Mouse (Mus musculus): ENCODE results near the gene Prrt3.

DNA sequence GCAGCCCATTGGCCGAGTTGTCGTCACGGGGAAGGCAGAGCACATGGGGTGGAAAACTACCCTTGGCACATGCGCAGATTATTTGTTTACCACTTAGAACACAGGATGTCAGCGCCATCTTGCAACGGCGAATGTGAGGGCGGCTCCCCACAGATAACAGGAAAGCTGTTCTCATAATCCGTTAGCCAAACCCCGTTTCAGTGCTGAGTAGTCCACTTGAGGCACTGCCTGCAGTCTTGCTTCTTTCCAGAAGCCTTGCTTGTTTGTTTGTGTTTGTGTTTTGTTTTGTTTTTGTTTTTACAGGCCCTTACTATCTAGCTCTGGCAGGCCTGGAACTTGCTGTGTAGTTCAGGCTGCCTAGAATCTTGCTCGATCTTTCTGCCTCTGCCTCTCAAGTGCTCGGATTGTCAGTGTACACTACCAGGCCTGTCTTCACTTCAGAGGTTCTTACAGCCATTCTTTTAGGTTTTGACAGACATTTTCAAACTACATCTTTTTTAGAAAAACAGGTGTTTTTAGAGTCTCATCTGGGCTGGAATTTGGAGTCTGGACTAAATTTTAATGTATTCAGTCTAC lies 42.3 kb upstream of the Prrt3 start:
- no peak for TF ChIP-seq POLR2A (IDR thresholded peaks at IDR 0.05; ENCODE audit: control insufficient read depth, low read depth, low read length)
- TF ChIP-seq CTCF (IDR thresholded peaks at IDR 0.05; ENCODE audit: control insufficient read depth, insufficient read depth, insufficient replicate concordance, low read depth, low read length), result no peak

Data from testis, adult 2 months (tissue).